Mouse (Mus musculus) embryo, embryonic 10.5 days (tissue): ENCODE results near the gene Klhl42.

ENCODE experiments used
- DNase-seq: peaks from one replicate; pipeline ENCODE4 v3.0.0-alpha.2; 2015; ENCODE audit warnings: low spot score

Gene Klhl42

GRCm38 (mm10) chr6:147091136-147092120 lies at the start of gene Klhl42:
Gene Klhl42, plus strand, starts transcription at chr6:147091379.
- peak; percentile 77 for DNase-seq

GRCm38 (mm10) chr6:147042291-147043290 lies 48.6 kb upstream of the Klhl42 start, which contains the start of gene Mrps35:
Gene Mrps35, plus strand, starts transcription at chr6:147042764.
- peak; percentile 95 for DNase-seq

GRCm38 (mm10) chr6:147043633-147044032 lies 47.5 kb upstream of the Klhl42 start:
- DNase-seq, result no peak

GRCm38 (mm10) chr6:147049239-147049805 lies 41.9 kb upstream of the Klhl42 start:
- DNase-seq, result no peak

- DNase-seq, result no peak
Observed at GRCm38 (mm10) chr6:147051666-147052065, 39.5 kb upstream of the Klhl42 start.

- DNase-seq, result no peak
Observed at GRCm38 (mm10) chr6:147052440-147052839, 38.7 kb upstream of the Klhl42 start.

- DNase-seq, result no peak
Observed at GRCm38 (mm10) chr6:147053785-147054646, 37.2 kb upstream of the Klhl42 start.

GRCm38 (mm10) chr6:147055374-147055977 lies 35.7 kb upstream of the Klhl42 start:
- DNase-seq, result no peak

- no peak for DNase-seq
Observed at GRCm38 (mm10) chr6:147059326-147059725, 31.9 kb upstream of the Klhl42 start.

- no peak for DNase-seq
Observed at GRCm38 (mm10) chr6:147061630-147062029, 29.5 kb upstream of the Klhl42 start.

GRCm38 (mm10) chr6:147062034-147062433 lies 29.1 kb upstream of the Klhl42 start:
- DNase-seq, result no peak

- DNase-seq, result no peak
Observed at GRCm38 (mm10) chr6:147062694-147063093, 28.5 kb upstream of the Klhl42 start.

- DNase-seq, result no peak
Observed at GRCm38 (mm10) chr6:147064226-147064943, 26.8 kb upstream of the Klhl42 start.

- DNase-seq, result no peak
Observed at GRCm38 (mm10) chr6:147064944-147065261, 26.3 kb upstream of the Klhl42 start.

GRCm38 (mm10) chr6:147075808-147076387 lies 15.3 kb upstream of the Klhl42 start:
- DNase-seq, result no peak

- no peak for DNase-seq
Observed at GRCm38 (mm10) chr6:147076878-147077277, 14.3 kb upstream of the Klhl42 start.

GRCm38 (mm10) chr6:147079919-147080318 lies 11.3 kb upstream of the Klhl42 start:
- no peak for DNase-seq

GRCm38 (mm10) chr6:147085398-147086040 lies 5.7 kb upstream of the Klhl42 start:
- no peak for DNase-seq

GRCm38 (mm10) chr6:147086594-147087225 lies 4.5 kb upstream of the Klhl42 start, which contains the start of gene Mansc4:
Gene Mansc4, minus strand, starts transcription at chr6:147087032.
- peak; percentile 69 for DNase-seq
